Mouse (Mus musculus) lung, embryonic 15.5 days (tissue): ENCODE data around the gene Snx13. TPM values are rescaled to one million over a fixed set of nuclear protein-coding genes. Genes with fewer than 3 reads are reported as not detected.

ENCODE experiments used
- ATAC-seq: fragments of 200-750 bp; cut with Nextera tagmentation; 2 replicates; pipeline ENCODE4 v1.8.0; 2017; ENCODE audit warnings: moderate number of reproducible peaks, borderline replicate concordance; ENCODE audit not compliant: low FRiP score, low TSS enrichment; ENCODE audit errors: extremely low read depth
- H3K27ac ChIP-seq: fragments of 300-500 bp; sonication (generic); 2 replicates; pipeline ENCODE4 v1.5.1; 2015; ENCODE audit warnings: moderate library complexity, mild to moderate bottlenecking, inconsistent platforms
- H3K27me3 ChIP-seq: fragments of 300-500 bp; sonication (generic); 2 replicates; pipeline ENCODE4 v1.6.1; 2015; ENCODE audit warnings: inconsistent platforms
- H3K36me3 ChIP-seq: fragments of 300-500 bp; sonication (generic); 2 replicates; pipeline ENCODE4 v1.6.1; 2015; ENCODE audit warnings: inconsistent platforms
- H3K4me1 ChIP-seq: fragments of 300-500 bp; sonication (generic); 2 replicates; pipeline ENCODE4 v1.6.1; 2015; ENCODE audit warnings: inconsistent platforms
- H3K4me2 ChIP-seq: fragments of 300-500 bp; sonication (generic); 2 replicates; pipeline ENCODE4 v1.6.1; 2015; ENCODE audit warnings: inconsistent platforms, mild to moderate bottlenecking, moderate library complexity
- H3K4me3 ChIP-seq: fragments of 300-500 bp; sonication (generic); 2 replicates; pipeline ENCODE4 v1.5.1; 2015; ENCODE audit warnings: mild to moderate bottlenecking, inconsistent platforms
- H3K9ac ChIP-seq: fragments of 300-500 bp; sonication (generic); 2 replicates; pipeline ENCODE4 v1.6.1; 2015; ENCODE audit warnings: inconsistent platforms
- H3K9me3 ChIP-seq: fragments of 300-500 bp; sonication (generic); 2 replicates; pipeline ENCODE4 v1.6.1; 2016; ENCODE audit warnings: inconsistent platforms
- WGBS: fragments of 180-500 bp; shearing (Covaris S2); methylation state at CpG from one replicate; pipeline ENCODE4 v1.1.7; 2015; 5-methylcytosine and 5-hydroxymethylcytosine counted together
- polyA plus RNA-seq: library from polyadenylated mRNA; unstranded; fragments of >200 nt; fragmentation: Nextera tagmentation; extraction: Ambion mirVana; gene quantifications from 2 replicates; pipeline ENCODE4 v1.2.1, GENCODE M21; 2015

The Snx13 gene
- 26.9 and 29.2 TPM in 2 replicates for polyA plus RNA-seq

DNA sequence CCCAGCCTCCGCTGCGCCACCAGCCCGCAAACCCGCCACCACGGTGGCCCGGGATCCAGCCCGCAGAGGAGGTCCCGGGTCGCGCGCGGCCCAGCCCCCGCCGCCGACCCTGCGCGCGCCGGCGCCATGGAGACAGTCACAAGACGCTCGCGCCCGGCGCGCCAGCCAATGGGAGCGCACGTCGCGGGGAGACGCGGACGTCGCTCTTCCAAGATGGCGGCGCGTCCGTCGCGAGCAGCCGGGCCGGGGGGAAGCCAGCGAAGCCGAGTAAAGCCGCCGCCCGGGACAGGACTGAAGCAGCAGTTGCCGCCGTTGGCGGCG is at the start of gene Snx13:
TSS of gene Snx13 (plus strand) at position 188 of the 321 bp plus-strand sequence.
- H3K4me2 ChIP-seq = peak within 1 kb of the TSS; percentile 63
- H3K9ac ChIP-seq = peak within 1 kb of the TSS; percentile 88
- peak; percentile 98 for ATAC-seq
- H3K4me3 ChIP-seq = peak within 1 kb of the TSS; percentile 89
- H3K4me1 ChIP-seq = peaks cover 11% of the 10 kb centered on the region
- 2% methylated on average over 41 of the region's 51 CpGs for WGBS
- no peaks in the 10 kb centered on the region for H3K36me3 ChIP-seq
- H3K27me3 ChIP-seq = no peaks in the 10 kb centered on the region
- no peaks in the 10 kb centered on the region for H3K9me3 ChIP-seq
- peak within 1 kb of the TSS; percentile 97 for H3K27ac ChIP-seq

DNA sequence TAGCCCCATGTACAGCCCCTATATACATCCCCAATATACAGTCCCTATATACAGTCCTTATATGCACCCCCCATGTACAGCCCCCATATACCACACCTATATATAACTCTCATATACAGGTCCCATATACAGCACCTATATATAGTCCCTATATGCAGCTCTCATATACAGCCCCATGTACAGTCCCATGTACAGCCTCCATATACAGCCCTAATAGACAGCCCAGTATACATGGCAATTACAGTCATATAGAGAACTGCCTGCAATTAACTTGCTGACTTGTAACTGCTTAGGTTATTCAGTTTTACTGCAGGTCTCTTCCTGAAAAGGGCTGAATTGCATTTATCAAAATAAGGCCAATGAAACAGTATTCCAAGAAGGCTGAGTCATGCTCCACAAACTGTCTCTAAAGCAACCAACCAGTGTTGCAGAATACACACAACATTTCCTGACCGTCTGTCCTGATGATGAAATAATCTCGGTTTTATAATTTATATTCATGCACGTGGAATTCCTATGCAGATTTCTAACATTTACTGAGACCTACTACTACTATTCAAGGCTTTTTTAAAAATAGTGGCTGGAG is 49.3 kb upstream of the Snx13 start:
- no peak for ATAC-seq
- Histone ChIP-seq H3K9ac (no peak overlapping the region), H3K4me2 (no peak overlapping the region), H3K36me3 (no peaks in the 10 kb centered on the region), H3K4me3 (no peak overlapping the region), H3K9me3 (no peaks in the 10 kb centered on the region), H3K4me1 (no peaks in the 10 kb centered on the region), H3K27me3 (no peaks in the 10 kb centered on the region), H3K27ac (no peak overlapping the region)
- 84% methylated on average over 3 of the region's 3 CpGs for WGBS

DNA sequence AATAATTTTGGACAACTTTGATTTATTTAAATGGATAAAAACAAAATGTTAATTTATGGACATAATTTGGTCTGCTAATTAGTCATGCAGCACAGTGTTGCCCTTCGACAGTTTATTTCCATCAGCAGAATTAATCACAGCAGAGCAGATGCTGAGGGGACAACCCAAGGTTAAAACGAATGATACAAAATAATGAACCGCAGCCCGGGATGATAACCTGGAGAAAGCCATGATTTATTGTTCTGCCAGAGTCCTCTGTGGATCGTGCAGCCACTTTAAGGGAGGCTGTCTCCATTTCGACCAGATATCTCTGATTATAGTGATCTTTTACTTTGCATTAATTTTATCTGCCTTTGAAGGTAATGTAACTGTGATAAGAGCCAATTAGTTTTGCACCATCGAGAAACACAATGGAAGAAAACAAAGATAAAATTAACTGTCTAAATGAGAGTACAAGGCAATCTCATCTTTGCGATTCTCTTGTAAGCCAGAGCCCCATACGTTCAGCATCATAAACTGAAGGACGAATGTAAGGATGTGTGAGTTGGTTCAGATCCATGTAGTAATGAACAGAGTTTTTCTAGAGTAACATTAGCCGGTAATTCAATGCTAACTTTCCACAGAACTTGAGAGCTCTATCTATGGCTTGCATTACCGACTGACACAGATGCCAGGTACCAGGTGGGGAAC is 48.1 kb upstream of the Snx13 start:
- no peak overlapping the region for H3K4me2 ChIP-seq
- H3K36me3 ChIP-seq = no peaks in the 10 kb centered on the region
- H3K4me1 ChIP-seq = no peaks in the 10 kb centered on the region
- no peaks in the 10 kb centered on the region for H3K9me3 ChIP-seq
- 72% methylated on average over 12 of the region's 12 CpGs for WGBS
- no peak overlapping the region for H3K4me3 ChIP-seq
- no peak for ATAC-seq
- H3K27ac ChIP-seq = no peak overlapping the region
- H3K9ac ChIP-seq = no peak overlapping the region
- H3K27me3 ChIP-seq = no peaks in the 10 kb centered on the region

DNA sequence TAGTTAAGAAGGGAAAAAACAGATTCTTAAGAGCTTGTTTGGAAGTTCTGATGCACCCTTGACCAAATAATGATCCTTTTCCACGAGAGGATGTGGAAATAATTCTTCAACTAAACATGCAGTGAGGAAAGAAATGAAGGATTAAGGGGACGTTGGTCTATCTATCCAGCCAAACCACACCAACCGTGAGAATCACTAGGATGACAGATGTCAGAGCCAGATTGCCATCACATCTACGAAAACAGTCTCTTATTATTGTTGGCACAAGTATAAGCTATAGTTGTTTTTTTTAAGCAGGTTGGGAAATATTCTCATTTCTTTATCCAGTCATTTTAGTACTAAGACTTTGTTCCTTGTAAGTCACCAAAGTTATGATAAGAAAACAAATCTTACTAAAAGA is 46.7 kb upstream of the Snx13 start:
- 42% methylated on average over 4 of the region's 4 CpGs for WGBS
- Histone ChIP-seq H3K4me3 (no peak overlapping the region), H3K9ac (no peak overlapping the region), H3K4me2 (no peak overlapping the region), H3K9me3 (no peaks in the 10 kb centered on the region), H3K36me3 (no peaks in the 10 kb centered on the region), H3K27me3 (no peaks in the 10 kb centered on the region), H3K4me1 (no peaks in the 10 kb centered on the region), H3K27ac (no peak overlapping the region)
- no peak for ATAC-seq

DNA sequence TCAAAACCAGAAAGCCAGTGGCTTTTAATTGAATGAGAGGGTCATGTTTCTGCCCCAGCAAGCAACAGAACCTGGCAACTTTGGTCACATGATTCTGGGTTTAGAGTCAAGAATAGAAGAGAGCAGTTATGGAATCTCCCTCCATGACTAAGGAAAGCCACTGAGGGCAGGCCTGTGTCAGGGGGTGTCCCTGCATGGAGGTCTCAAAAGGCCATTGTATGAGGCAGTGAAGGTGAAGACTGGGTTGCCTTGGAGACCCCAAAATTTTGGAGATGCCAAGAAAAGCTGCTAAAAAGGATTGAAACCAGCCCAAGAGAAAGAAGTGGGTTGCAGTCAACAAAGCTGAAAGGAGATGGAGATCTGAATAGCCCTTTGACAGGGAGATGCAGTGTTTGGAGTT is 41.2 kb upstream of the Snx13 start:
- no peaks in the 10 kb centered on the region for H3K9me3 ChIP-seq
- no peaks in the 10 kb centered on the region for H3K4me1 ChIP-seq
- H3K27ac ChIP-seq = no peak overlapping the region
- no peak overlapping the region for H3K4me2 ChIP-seq
- H3K27me3 ChIP-seq = no peaks in the 10 kb centered on the region
- no peaks in the 10 kb centered on the region for H3K36me3 ChIP-seq
- H3K9ac ChIP-seq = no peak overlapping the region
- ATAC-seq = no peak
- H3K4me3 ChIP-seq = no peak overlapping the region

DNA sequence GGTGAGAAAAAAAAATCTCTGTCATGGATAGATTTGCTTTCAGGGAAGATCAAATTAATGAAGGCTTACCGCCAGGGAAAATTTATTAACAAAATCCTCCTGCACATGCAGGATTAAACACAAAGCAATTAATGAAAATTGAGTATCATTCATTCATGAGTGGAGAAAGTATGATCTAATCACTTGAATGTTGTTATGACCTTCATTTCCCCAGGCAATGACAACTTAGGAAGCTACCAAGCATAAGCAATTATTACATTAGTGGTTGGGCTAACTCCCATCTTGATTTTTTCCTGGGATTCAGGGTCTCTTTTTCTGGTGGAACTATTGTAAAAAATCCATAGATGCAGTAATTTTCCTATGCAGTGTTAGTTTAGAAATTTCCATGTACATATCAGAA is 39.1 kb upstream of the Snx13 start:
- Histone ChIP-seq H3K4me3 (no peak overlapping the region), H3K4me1 (no peaks in the 10 kb centered on the region), H3K9me3 (no peaks in the 10 kb centered on the region), H3K4me2 (no peak overlapping the region), H3K36me3 (no peaks in the 10 kb centered on the region), H3K27ac (no peak overlapping the region), H3K9ac (no peak overlapping the region), H3K27me3 (no peaks in the 10 kb centered on the region)
- WGBS = 88% methylated on average over 1 of the region's 1 CpGs
- no peak for ATAC-seq

DNA sequence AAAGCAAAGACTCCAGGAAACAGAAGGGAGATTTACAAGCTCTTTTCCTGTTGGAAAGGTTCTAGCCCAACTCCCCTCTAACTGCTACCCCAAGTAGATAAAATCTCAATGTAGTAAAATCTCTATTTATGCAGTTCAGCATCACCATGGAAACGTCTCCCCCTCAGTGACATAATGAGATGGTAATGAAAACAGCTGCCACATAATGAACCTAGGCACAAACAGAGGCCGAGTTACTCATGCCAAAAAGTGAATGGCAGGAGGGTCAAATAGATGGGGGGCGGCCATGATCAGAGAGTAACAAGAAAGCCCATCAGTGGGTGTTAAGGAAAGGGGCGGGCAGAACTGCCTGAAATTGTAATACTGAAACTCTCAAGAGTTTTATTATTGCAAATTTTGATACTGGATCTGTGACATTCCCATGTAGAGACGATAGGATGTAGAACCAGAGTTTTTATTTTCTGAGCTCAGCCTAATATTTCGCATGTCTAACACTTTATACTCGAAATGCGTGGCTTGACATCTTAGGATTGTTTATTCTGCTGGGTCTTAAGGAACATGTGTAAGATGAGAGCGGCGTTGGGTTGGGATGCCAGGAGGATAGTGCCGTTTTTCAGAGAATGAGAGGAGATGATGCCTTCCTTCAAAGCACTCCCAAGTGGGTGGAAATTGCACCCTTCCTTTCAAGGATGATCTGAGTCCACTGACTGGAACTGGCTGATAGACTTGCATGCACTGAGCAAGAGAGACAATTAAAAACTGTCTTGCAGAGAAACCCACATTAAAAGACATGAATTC is 38.4 kb upstream of the Snx13 start:
- ATAC-seq = no peak
- 42% methylated on average over 11 of the region's 11 CpGs for WGBS
- no peaks in the 10 kb centered on the region for H3K4me1 ChIP-seq

DNA sequence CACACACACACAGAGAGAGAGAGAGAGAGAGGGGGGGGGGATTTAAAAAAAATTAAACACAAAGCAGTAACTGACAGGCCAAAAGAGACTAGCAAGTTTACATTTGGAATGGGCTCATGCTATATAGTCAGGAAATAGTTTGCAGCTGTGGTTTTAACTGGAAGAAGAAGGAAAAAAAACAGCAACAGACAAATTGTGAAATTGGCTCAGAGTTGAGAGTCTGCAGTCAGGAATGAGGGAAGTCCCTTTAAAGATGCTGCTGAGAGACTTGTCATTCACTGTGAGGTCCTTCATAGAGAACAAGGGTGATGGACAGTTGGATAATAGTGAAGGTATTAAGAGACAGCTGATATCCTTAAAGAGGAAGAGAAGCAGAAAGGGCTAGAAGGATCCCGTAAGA is 35.5 kb upstream of the Snx13 start:
- no peak overlapping the region for H3K4me2 ChIP-seq
- no peaks in the 10 kb centered on the region for H3K27me3 ChIP-seq
- WGBS = 50% methylated on average over 1 of the region's 1 CpGs
- H3K27ac ChIP-seq = no peak overlapping the region
- no peaks in the 10 kb centered on the region for H3K4me1 ChIP-seq
- H3K36me3 ChIP-seq = no peaks in the 10 kb centered on the region
- H3K4me3 ChIP-seq = no peak overlapping the region
- 0 out of 2 replicates have a peak, but pooled peaks have one; percentile 27 for ATAC-seq
- H3K9ac ChIP-seq = no peak overlapping the region
- no peaks in the 10 kb centered on the region for H3K9me3 ChIP-seq

More for the DNA sequence above, 38.4 kb upstream of the Snx13 start:
- H3K9me3 ChIP-seq = no peaks in the 10 kb centered on the region
- no peaks in the 10 kb centered on the region for H3K27me3 ChIP-seq
- no peak overlapping the region for H3K4me3 ChIP-seq
- no peak overlapping the region for H3K4me2 ChIP-seq
- no peak overlapping the region for H3K9ac ChIP-seq
- no peak overlapping the region for H3K27ac ChIP-seq
- no peaks in the 10 kb centered on the region for H3K36me3 ChIP-seq

DNA sequence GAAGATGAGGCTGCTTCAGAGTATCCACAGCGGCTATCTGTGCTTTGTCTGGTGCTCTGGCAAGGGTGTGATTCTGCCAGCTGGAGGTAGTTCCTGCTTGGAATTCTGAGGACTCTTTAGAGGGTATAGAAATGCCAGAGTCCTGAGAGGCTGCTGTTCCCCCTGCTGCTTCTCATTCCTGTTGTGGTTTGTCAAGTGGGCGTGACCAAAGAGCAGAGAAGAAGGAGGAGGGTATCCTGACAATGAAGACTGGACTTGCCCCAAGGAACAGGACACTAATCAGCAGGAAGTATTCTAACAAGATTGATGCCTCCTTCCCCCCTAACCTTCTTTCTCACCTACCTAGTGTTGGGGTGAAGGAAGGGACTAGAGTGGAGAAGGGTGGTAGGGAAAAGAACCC is 33.0 kb upstream of the Snx13 start:
- WGBS = 49% methylated on average over 2 of the region's 2 CpGs

DNA sequence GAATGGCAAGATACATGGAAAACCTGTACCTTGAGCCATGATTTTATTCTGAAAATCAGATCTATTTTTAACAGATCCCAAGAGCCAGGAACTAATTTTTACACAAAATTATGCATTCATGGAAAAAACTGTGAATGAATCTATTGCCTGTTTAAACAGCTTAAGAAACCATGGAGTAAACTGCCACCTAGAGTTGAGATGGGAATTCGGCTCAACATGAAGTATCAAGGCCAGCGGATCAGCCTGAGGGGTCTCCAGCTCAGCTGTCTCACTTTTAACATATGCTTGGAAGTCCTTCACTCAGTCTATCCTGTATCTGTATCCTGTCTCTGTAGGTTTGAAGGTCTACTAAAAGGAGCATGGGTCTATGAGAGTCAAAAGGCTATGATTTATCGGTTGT is 30.9 kb upstream of the Snx13 start:
- H3K9me3 ChIP-seq = no peaks in the 10 kb centered on the region
- H3K9ac ChIP-seq = no peak overlapping the region
- no peaks in the 10 kb centered on the region for H3K27me3 ChIP-seq
- no peak for ATAC-seq
- H3K4me2 ChIP-seq = no peak overlapping the region
- no peaks in the 10 kb centered on the region for H3K36me3 ChIP-seq
- WGBS = 44% methylated on average over 3 of the region's 3 CpGs
- H3K27ac ChIP-seq = no peak overlapping the region
- H3K4me1 ChIP-seq = no peaks in the 10 kb centered on the region
- no peak overlapping the region for H3K4me3 ChIP-seq

More for the DNA sequence above, 33.0 kb upstream of the Snx13 start:
- Histone ChIP-seq H3K4me3 (no peak overlapping the region), H3K4me1 (no peaks in the 10 kb centered on the region), H3K36me3 (no peaks in the 10 kb centered on the region), H3K9ac (no peak overlapping the region), H3K27me3 (no peaks in the 10 kb centered on the region), H3K27ac (no peak overlapping the region), H3K4me2 (no peak overlapping the region), H3K9me3 (no peaks in the 10 kb centered on the region)
- no peak for ATAC-seq

DNA sequence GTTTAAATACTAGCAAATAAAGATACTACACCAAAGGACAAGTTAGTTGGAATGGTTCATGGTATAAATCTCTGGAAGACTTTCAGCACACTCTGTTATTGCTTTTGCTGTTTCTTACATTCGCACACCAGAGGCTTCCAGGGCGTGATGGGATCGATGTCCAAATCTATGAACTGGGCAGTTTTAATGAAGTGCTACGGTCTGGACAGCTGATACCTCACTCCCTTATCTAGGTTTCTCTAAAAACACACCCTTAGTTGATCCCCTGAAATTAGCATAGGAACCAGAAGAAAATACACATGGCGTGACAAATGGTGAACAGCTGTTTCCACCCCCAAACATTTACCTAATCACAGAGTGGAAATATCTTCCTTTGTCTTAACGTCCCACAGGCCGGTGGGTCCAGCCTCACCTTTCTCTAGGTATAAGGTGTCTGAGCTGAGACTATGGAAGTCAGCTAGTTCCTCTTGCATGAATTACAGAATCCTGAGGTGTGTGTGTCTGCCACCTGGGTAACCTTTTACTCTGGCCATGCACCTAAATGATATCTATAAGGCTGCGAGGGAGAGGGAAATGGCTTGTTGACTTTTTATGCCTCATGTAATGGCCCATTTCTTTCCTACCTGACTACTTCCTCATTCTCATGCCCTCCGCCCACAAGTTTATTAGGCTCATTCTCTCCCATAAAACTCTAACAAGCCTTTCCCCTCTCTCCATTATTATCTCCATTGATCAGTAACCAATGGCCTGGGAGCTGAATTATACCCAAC is 30.3 kb upstream of the Snx13 start:
- WGBS = 63% methylated on average over 9 of the region's 9 CpGs
- Histone ChIP-seq H3K36me3 (no peaks in the 10 kb centered on the region), H3K9ac (no peak overlapping the region), H3K4me3 (no peak overlapping the region), H3K27me3 (no peaks in the 10 kb centered on the region), H3K4me2 (no peak overlapping the region), H3K4me1 (no peaks in the 10 kb centered on the region), H3K27ac (no peak overlapping the region), H3K9me3 (no peaks in the 10 kb centered on the region)
- ATAC-seq = no peak
